Mouse (Mus musculus): ENCODE measurements around the gene Plekhm3. TPM values are rescaled to one million over a fixed set of nuclear protein-coding genes. Genes with fewer than 3 reads are reported as not detected.
A peak's percentile ranks its signal among the peaks of the same experiment; 100 is the strongest.

Plekhm3 gene
- polyA plus RNA-seq, 1 experiment from 2014 or later, result 11.1 TPM

DNA sequence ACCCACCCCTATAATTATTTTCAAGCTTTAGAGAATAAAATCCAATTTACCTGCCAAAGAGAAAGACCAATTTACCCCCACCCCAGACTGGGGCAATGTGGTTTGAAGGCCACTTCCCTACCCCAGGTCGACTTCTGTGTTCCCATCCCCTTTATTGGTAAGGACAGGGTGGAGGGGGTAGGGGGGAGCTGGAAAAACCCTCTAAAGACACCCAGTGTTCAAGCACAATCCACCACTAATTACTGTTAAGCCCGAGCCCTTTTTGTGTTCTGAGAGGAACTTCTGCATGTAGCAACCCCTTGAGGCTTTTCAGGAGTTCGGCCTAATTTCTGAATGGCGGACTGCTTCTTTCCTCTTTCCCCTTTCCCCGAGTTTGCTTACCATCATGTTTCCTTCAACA lies 177.2 kb downstream of the Plekhm3 start:
- H3K9ac ChIP-seq, result no peak overlapping the region
- ATAC-seq (ENCODE audit: low FRiP score), result no peak
- peaks cover 11% of the 10 kb centered on the region for H3K4me1 ChIP-seq (replicated peaks)
- H3K4me3 ChIP-seq, result no peak overlapping the region
- H3K36me3 ChIP-seq, result no peaks in the 10 kb centered on the region
- H3K27ac ChIP-seq, result no peak overlapping the region
- H3K4me2 ChIP-seq, result peak overlapping the region; percentile 39
- H3K9me3 ChIP-seq, result no peaks in the 10 kb centered on the region
- WGBS, result 10% methylated on average over 5 of the region's 5 CpGs
- H3K27me3 ChIP-seq, result peaks cover 13% of the 10 kb centered on the region; the same call in 1 of the 2 replicates

GRCm38 (mm10) chr1:64773305-64773704 lies 183.3 kb downstream of the Plekhm3 start:
- Histone ChIP-seq H3K36me3 (no peaks in the 10 kb centered on the region), H3K4me1 (replicated peaks) (no peaks in the 10 kb centered on the region), H3K27me3 (0 out of 2 replicates have a peak, but pooled peaks cover 4% of the 10 kb centered on the region), H3K9ac (no peak overlapping the region), H3K4me2 (no peak overlapping the region), H3K27ac (no peak overlapping the region), H3K4me3 (no peak overlapping the region), H3K9me3 (no peaks in the 10 kb centered on the region)
- ATAC-seq (ENCODE audit: low FRiP score), result no peak
- WGBS, result 86% methylated on average over 4 of the region's 4 CpGs

DNA sequence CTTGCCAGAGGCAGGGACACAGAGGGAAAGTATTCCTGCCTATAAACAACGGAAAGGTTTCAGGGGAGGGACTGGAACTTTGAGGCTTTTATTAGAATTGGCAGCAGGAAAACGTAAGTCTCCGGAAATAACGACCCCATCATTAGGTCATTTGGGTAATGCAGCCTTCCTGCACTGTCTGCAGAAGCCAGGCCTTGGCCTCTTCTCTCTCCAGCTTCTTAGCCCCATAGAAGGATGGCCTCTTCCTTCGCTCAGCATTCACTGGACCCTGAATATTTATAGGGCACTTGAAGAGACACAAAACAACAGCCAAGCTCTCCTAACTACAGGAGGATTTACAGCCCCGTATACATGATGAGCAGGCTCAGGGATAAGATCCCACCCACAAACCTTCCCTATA lies 186.5 kb downstream of the Plekhm3 start:
- Histone ChIP-seq H3K4me2 (no peak overlapping the region), H3K4me1 (replicated peaks) (no peaks in the 10 kb centered on the region), H3K4me3 (no peak overlapping the region), H3K27me3 (no peaks in the 10 kb centered on the region), H3K9ac (no peak overlapping the region), H3K9me3 (no peaks in the 10 kb centered on the region), H3K36me3 (no peaks in the 10 kb centered on the region), H3K27ac (no peak overlapping the region)
- WGBS, result 69% methylated on average over 6 of the region's 6 CpGs
- ATAC-seq (ENCODE audit: low FRiP score), result no peak

- WGBS, result 77% methylated on average over 4 of the region's 4 CpGs
- Histone ChIP-seq H3K4me3 (no peak overlapping the region), H3K4me2 (no peak overlapping the region), H3K27me3 (no peaks in the 10 kb centered on the region), H3K9ac (no peak overlapping the region), H3K36me3 (no peaks in the 10 kb centered on the region), H3K4me1 (replicated peaks) (no peaks in the 10 kb centered on the region), H3K9me3 (no peaks in the 10 kb centered on the region), H3K27ac (no peak overlapping the region)
- no peak for ATAC-seq (ENCODE audit: low FRiP score)
Observed at GRCm38 (mm10) chr1:64761646-64762045, 195.0 kb downstream of the Plekhm3 start.

GRCm38 (mm10) chr1:64757766-64758165 lies 198.9 kb downstream of the Plekhm3 start:
- no peak for ATAC-seq (ENCODE audit: low FRiP score)
- no peaks in the 10 kb centered on the region for H3K9me3 ChIP-seq
- WGBS, result 85% methylated on average over 5 of the region's 5 CpGs
- H3K27ac ChIP-seq, result no peak overlapping the region
- H3K4me1 ChIP-seq (replicated peaks), result no peaks in the 10 kb centered on the region
- H3K9ac ChIP-seq, result no peak overlapping the region
- H3K27me3 ChIP-seq, result no peaks in the 10 kb centered on the region
- H3K4me3 ChIP-seq, result no peak overlapping the region
- no peak overlapping the region for H3K4me2 ChIP-seq
- H3K36me3 ChIP-seq, result no peaks in the 10 kb centered on the region

- WGBS, result 35% methylated on average over 2 of the region's 2 CpGs
- Histone ChIP-seq H3K27ac (no peak overlapping the region), H3K4me2 (no peak overlapping the region), H3K36me3 (no peaks in the 10 kb centered on the region), H3K27me3 (no peaks in the 10 kb centered on the region), H3K9ac (no peak overlapping the region), H3K4me1 (replicated peaks) (no peaks in the 10 kb centered on the region), H3K9me3 (no peaks in the 10 kb centered on the region), H3K4me3 (no peak overlapping the region)
- ATAC-seq (ENCODE audit: low FRiP score), result no peak
Observed at GRCm38 (mm10) chr1:64757254-64757653, 199.4 kb downstream of the Plekhm3 start.

GRCm38 (mm10) chr1:64756640-64757030 lies 200.0 kb downstream of the Plekhm3 start:
- no peaks in the 10 kb centered on the region for H3K9me3 ChIP-seq
- 82% methylated on average over 10 of the region's 10 CpGs for WGBS

GRCm38 (mm10) chr1:64755971-64756639 lies 200.5 kb downstream of the Plekhm3 start:
- H3K9ac ChIP-seq, result no peak overlapping the region
- 85% methylated on average over 7 of the region's 7 CpGs for WGBS

More at GRCm38 (mm10) chr1:64756640-64757030, 200.0 kb downstream of the Plekhm3 start:
- no peaks in the 10 kb centered on the region for H3K4me1 ChIP-seq (replicated peaks)
- H3K27me3 ChIP-seq, result no peaks in the 10 kb centered on the region
- H3K4me3 ChIP-seq, result no peak overlapping the region
- H3K4me2 ChIP-seq, result no peak overlapping the region
- ATAC-seq (ENCODE audit: low FRiP score), result no peak
- H3K36me3 ChIP-seq, result no peaks in the 10 kb centered on the region
- no peak overlapping the region for H3K27ac ChIP-seq
- no peak overlapping the region for H3K9ac ChIP-seq

GRCm38 (mm10) chr1:64754658-64755057 lies 202.0 kb downstream of the Plekhm3 start:
- WGBS, result 92% methylated on average over 5 of the region's 5 CpGs

More at GRCm38 (mm10) chr1:64755971-64756639, 200.5 kb downstream of the Plekhm3 start:
- H3K4me2 ChIP-seq, result no peak overlapping the region
- H3K36me3 ChIP-seq, result no peaks in the 10 kb centered on the region
- H3K27ac ChIP-seq, result no peak overlapping the region
- no peaks in the 10 kb centered on the region for H3K9me3 ChIP-seq
- H3K4me3 ChIP-seq, result no peak overlapping the region
- H3K27me3 ChIP-seq, result no peaks in the 10 kb centered on the region
- no peak for ATAC-seq (ENCODE audit: low FRiP score)
- H3K4me1 ChIP-seq (replicated peaks), result no peaks in the 10 kb centered on the region

DNA sequence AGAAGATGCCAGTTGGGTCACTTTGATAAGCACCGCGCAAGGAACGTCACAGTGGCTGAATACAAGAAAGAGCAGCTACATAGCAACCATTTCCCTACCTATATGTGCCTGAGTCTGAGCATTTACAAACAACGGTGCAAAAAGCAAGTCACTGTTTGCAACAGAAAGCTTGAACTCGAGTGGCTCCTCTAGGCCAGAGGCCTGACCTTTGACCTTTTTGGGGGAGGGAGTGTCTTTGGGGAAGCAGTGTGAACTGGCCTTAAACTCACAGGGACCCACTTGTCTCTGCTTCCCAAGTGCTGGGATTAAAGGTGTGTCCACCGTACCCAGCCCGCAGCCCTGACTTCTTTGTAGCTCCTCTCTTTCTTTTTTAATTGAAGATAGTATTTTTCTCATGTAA lies 203.0 kb downstream of the Plekhm3 start:
- ATAC-seq (ENCODE audit: low FRiP score), result no peak
- Histone ChIP-seq H3K9me3 (no peaks in the 10 kb centered on the region), H3K27ac (no peak overlapping the region), H3K4me2 (no peak overlapping the region), H3K9ac (no peak overlapping the region), H3K27me3 (no peaks in the 10 kb centered on the region), H3K4me1 (replicated peaks) (no peaks in the 10 kb centered on the region), H3K36me3 (no peaks in the 10 kb centered on the region), H3K4me3 (no peak overlapping the region)
- 78% methylated on average over 7 of the region's 7 CpGs for WGBS

More at GRCm38 (mm10) chr1:64754658-64755057, 202.0 kb downstream of the Plekhm3 start:
- no peaks in the 10 kb centered on the region for H3K9me3 ChIP-seq
- H3K4me1 ChIP-seq (replicated peaks), result no peaks in the 10 kb centered on the region
- H3K4me3 ChIP-seq, result no peak overlapping the region
- no peak overlapping the region for H3K4me2 ChIP-seq
- no peak overlapping the region for H3K27ac ChIP-seq
- H3K27me3 ChIP-seq, result no peaks in the 10 kb centered on the region
- H3K9ac ChIP-seq, result no peak overlapping the region
- ATAC-seq (ENCODE audit: low FRiP score), result no peak
- no peaks in the 10 kb centered on the region for H3K36me3 ChIP-seq

DNA sequence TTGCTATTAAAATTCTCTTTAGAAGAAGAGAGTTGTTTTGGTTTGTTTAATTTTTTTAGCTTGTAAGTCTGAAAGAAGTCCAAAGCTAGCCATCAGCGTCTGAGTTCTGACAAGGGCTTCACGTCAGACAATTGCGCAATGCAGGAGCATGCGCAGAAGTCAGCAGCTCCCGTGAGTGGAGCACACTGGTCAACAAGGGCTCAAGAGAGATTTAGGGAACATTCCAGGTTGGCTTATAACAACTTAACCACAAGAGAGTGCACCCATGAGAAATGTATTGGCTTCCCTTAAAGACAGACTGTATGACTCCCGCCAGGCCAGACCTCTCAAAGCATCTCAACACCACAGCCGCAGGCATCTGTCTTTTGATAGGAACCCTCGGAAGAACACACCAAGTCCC lies 203.5 kb downstream of the Plekhm3 start:
- no peaks in the 10 kb centered on the region for H3K9me3 ChIP-seq
- ATAC-seq (ENCODE audit: low FRiP score), result no peak
- H3K4me1 ChIP-seq (replicated peaks), result no peaks in the 10 kb centered on the region
- no peak overlapping the region for H3K4me3 ChIP-seq
- H3K36me3 ChIP-seq, result no peaks in the 10 kb centered on the region
- no peaks in the 10 kb centered on the region for H3K27me3 ChIP-seq
- no peak overlapping the region for H3K27ac ChIP-seq
- H3K4me2 ChIP-seq, result no peak overlapping the region
- 89% methylated on average over 8 of the region's 8 CpGs for whole genome bisulfite sequencing
- H3K9ac ChIP-seq, result no peak overlapping the region

GRCm38 (mm10) chr1:64744616-64745015 lies 212.0 kb downstream of the Plekhm3 start:
- no peaks in the 10 kb centered on the region for H3K9me3 ChIP-seq
- peaks cover 9% of the 10 kb centered on the region for H3K27me3 ChIP-seq
- H3K4me2 ChIP-seq, result no peak overlapping the region
- no peak overlapping the region for H3K4me3 ChIP-seq
- H3K36me3 ChIP-seq, result no peaks in the 10 kb centered on the region
- no peak for ATAC-seq (ENCODE audit: low FRiP score)
- no peak overlapping the region for H3K9ac ChIP-seq
- no peaks in the 10 kb centered on the region for H3K4me1 ChIP-seq (replicated peaks)
- H3K27ac ChIP-seq, result no peak overlapping the region

- Histone ChIP-seq H3K27ac (no peak overlapping the region), H3K36me3 (no peaks in the 10 kb centered on the region), H3K4me3 (no peak overlapping the region), H3K27me3 (peaks cover 26% of the 10 kb centered on the region), H3K9ac (no peak overlapping the region), H3K4me2 (no peak overlapping the region), H3K4me1 (replicated peaks) (peaks cover 10% of the 10 kb centered on the region), H3K9me3 (no peaks in the 10 kb centered on the region)
- 92% methylated on average over 18 of the region's 18 CpGs for WGBS
- no peak for ATAC-seq (ENCODE audit: low FRiP score)
Observed at GRCm38 (mm10) chr1:64742741-64743408, 213.7 kb downstream of the Plekhm3 start.
